6 mouse cellular contexts compared by ENCODE assay signal in the genomic region with DNA sequence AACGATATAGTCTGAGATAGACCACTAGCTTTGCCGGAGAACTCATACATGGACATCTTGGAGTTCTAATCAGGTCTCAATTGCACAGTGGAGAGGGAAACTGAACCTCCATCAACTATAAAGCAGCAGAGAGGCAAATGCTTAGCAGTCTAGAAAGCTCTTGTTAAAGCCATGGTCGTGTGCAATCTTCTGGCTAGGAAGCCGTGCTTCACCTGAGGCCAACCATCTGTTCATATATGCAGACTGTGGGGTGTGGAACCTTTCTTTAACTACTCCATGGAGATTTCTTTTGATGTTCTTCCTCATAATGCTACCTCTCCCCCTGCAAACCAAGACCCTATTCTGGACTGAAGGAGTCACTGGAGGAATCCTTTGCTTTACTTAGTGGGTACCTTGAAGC.
"Had no signal": no experiment of that assay in that cellular context is flagged by ENCODE, and none has a peak within 500 bp of the region (broad histone marks: within the 10 kb centered on the region; RNA-seq: fewer than 3 reads in every experiment).

No protein-coding gene starts in this region.

- DNase-seq: kidney, postnatal 14 days; kidney, postnatal 4 days; left cerebral cortex, postnatal 4 days; liver, postnatal 0 days; lung, embryonic 14.5 days; thymus, postnatal 25 days had no signal
